Mouse (Mus musculus) T-helper 17 cell (primary cell): ENCODE data around the gene Slc38a9.

Experiments
- in situ Hi-C, 2 experiments: fragments of 300-600 bp; cut with MboI, MseI; formaldehyde crosslinking; loops; 1 replicate in 1 of 2; 2 replicates in 1 of 2; pipeline ENCODE4 v1.15.1; 2025; ENCODE audit warnings: high pct_unique_total_duplicates in 2 of 2

Slc38a9 gene

DNA sequence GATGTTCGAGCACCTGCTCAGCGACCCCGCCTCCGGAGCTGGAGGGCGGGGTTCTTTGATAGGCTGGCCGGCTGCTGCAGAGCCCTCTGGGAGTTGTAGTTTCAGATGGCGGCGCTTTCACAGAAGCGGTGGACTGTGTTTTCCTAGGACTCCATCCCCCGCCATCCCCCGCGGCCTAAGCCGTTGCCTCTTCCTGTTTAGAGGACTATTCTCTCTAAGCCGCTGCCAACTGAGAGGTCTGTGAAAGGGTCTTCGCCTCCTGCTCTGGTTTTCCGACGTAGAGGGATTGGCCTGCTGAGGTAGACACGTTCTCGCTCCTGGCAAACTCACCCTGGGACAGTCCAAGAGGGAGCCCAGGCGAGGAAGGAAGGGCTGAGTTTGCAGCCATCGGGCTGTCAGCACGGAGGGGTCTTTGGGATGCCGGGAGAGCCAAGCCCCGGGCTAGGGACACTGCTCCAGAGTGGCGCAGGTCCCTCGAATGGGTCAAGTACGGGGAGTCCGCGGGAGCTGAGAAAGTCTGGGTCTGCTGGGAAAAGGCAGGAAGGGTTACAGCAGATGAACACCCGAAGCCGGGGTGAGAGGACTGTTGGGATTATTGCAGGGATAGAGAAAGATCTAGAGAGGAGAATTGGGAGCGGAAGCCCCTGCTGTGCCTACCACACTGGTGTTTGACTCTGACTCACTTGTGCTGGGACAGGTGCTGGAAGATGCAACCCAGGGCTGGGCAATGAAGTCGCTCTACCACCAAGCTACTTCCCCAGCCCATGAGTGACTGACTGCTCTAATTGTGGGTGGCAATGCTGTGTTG is at the start of gene Slc38a9:
TSS of gene Slc38a9 (plus strand) at position 178 of the 808 bp plus-strand sequence.
- in situ Hi-C loops: no loop called here

DNA sequence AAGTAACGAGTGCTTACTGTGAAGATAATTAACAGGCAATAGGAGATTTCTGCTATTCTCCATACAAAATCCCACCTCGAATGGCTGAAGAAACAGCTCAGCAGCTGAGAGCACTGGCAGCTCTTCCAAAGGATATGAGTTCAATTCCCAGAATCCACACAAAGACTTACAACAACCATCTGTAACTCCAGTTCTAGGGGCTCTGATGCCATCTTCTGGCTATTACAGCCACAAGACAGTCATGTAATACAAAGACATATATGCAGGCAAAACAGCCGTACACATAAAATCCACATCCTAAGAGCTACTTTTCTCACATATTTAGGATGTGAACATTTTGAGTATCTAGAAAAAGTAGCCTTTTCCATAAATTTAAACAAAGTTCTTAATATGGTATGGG is 39.0 kb upstream of the Slc38a9 start:
- in situ Hi-C loops: no loop called here

DNA sequence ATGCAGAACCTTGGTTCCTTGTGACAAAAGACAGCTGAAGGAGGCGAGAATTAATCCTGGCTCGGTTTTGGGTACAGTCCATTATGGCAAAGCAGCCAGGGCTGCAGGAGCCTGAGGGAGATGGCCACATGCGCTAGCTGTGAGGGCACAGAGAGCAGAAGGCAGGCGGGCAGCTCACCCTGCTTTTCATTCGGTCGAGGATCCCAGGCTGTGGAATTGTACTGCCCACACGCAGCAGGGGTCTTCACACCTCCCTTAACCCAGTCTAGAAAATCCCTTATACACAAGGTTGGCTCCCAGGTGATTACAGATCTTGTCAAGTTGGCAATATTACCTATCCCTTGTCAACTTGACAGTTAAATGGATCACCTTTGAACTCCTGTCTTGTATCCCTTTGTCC is 36.9 kb upstream of the Slc38a9 start:
- in situ Hi-C loops: no loop called here

GRCm38 (mm10) chr13:112624622-112625021 is 35.9 kb upstream of the Slc38a9 start:
- in situ Hi-C loops: no loop called here

- in situ Hi-C loops: no loop called here
Observed at GRCm38 (mm10) chr13:112625566-112625965, 35.0 kb upstream of the Slc38a9 start.

DNA sequence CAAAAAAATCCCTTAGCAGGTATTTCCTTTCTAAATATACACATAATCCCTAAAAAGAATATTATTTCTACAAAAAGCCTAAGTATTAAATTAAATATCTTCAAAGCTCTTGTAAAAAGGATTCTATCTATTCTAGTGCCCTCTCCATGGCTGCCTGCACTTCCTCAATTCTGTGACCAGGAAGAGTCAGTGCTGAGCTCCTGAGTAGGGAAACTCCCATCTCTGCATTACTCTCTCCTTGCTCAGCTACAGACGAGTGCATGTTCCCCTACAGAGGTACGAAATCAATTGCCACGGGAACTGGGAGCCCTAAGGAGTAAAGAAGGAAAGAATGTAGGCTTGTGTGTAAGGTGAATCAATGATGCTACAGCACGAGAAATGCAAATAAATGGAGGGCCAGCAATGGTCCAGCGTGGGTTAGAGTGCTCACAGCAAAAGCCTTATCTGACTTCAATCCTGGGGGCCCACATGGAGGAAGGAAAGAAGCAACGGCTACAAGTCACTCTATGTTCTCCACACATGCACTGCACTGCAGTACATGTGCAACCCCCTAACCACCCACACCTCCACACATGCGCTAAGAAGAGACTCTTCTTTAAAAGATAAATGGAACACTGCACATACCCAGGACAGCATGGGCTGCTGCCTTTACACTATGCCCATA is 25.2 kb upstream of the Slc38a9 start:
- in situ Hi-C loops: no loop called here

- in situ Hi-C loops: no loop called here
Observed at GRCm38 (mm10) chr13:112636498-112636897, 24.1 kb upstream of the Slc38a9 start.

DNA sequence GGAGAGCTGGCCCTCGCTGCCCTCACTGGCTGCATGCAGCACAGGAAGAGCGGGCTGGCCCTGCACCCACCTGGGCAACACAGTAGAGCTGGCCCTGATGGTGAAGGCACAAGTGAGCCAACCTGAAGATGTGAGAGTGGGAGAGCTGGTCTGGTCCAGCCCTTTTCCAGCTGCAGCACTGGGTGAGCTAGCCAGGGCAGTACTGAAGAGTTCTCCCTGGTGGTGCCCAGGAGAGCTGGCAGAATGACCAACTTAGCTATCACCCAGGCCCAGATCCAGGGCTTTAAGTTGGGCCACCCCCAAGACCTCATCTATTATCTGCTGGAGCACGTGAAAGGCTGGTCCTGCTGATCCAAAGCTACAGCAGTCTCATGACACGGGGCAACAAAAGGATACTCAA is 21.4 kb upstream of the Slc38a9 start:
- in situ Hi-C loops: no loop called here

- in situ Hi-C loops: no loop called here
Observed at GRCm38 (mm10) chr13:112642897-112643296, 17.7 kb upstream of the Slc38a9 start.

- in situ Hi-C loops: no loop called here
Observed at GRCm38 (mm10) chr13:112644996-112645395, 15.6 kb upstream of the Slc38a9 start.

DNA sequence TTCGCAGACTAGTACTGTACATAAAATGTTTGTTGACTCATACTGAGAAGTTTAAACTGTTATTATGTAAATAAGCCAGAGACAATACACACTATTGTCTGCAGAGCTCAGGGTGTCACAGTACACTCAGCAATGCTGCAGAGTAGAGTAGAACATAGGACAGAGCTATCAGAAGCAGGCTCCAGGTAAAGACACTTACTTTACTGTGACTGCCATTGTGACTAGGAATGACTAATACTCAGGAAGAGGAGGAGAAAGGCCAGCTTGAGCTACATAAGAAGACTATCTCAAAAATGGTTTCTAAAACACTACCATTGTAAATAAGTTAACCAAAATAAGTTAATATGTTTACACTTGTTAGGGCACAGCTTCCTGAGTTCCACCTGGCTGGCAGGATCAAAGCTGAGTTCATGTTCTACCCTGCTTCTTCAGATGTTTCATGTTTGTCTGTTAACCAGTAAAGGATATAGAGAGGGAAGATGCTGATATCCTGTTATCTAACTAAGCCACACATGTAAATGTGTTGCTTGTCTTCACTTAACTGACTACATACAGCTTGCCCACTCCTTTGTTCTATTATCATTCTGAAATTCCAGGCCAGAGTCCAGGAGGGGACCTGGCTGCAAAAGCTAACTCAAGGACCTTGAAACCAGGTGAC is 14.9 kb upstream of the Slc38a9 start:
- in situ Hi-C loops: no loop called here

DNA sequence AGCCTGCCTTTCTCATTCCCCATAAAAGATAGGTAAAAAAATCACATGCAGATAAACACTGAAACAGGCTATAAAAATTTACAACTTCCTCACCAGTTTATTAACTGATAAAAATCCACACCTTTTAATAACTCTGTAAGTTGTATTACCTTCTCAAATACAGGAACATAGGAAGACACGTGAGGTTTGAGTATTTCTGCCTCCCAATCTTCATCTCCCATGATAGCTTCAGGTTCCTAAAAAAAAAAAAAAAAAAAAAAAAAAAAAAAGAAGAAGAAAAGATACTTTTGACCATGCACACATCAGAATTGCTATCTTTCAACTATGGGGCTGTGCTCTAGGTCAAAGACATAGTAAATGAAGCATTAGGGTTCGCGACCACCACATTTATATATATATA is 9.4 kb upstream of the Slc38a9 start:
- in situ Hi-C loops: no loop called here

DNA sequence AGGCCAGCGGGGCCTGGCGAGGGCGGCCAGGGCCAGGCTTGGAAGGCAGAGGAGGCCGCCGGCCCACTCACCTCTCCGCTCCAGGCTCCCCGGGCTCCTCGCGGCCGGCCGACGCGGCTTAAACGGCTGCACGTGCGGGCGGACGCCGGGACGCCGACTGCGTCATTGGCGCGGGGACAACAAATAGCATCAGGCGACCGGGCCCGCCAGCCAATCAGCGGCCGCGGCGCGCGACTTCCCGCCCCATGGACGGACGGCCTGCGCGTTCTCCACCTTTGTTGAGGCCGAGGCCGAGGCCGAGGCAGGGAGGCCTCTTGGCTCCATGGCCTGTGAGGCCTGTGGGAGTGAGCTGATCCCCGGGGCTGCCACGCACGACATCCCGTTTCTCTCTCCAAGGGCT is 8.3 kb upstream of the Slc38a9 start, which contains the start of gene Ddx4:
TSS of gene Ddx4 (minus strand) at position 271 of the 400 bp plus-strand sequence.
- in situ Hi-C loops: no loop called here

DNA sequence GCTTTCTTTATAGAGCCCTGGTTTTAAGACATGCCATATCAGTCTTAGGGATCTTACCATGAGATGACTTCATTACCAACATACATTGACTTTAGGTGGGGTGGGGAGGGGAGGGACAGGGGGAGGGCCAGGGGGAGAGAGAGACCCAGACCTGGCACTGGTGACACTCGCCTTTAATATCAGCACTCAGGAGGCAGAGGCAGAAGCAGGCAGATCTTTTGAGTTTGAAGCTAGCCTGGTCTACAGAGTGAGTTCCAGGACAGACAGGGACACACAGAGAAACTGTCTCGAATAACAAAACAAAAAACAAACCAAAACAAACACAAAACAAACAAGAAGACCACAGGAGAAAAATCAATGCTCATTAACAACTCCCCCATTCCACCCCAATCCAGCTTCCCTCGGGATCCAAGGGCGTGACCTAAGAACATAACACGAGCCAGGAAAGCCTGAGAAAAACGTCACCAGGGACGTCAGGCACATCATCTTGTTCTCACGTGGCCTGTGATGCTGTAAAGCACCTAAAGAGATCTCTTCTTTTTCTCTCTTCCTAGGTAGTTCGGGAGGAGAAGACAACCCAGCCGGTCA is 471 bp upstream of the Slc38a9 start:
- in situ Hi-C loops: no loop called here

DNA sequence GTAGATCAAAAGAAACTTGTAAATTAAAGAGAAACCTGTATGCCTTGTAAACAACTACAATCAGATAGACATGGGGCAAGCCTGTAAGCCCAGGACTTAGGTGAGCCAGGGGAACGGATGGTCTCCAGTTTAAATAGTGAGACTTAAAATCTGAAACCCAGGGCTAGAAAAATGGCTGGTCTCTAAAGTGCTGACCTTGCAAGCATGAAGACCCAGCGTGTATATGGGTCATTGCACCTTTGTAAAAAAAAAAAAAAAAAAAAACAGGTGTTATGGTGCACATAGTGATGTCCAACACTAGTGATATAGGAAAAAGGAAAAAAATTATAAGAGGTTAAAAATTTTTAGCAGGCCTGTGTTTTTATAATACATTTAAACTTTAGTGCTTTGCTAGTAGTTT is 1.1 kb downstream of the Slc38a9 start:
- in situ Hi-C loops: no loop called here

DNA sequence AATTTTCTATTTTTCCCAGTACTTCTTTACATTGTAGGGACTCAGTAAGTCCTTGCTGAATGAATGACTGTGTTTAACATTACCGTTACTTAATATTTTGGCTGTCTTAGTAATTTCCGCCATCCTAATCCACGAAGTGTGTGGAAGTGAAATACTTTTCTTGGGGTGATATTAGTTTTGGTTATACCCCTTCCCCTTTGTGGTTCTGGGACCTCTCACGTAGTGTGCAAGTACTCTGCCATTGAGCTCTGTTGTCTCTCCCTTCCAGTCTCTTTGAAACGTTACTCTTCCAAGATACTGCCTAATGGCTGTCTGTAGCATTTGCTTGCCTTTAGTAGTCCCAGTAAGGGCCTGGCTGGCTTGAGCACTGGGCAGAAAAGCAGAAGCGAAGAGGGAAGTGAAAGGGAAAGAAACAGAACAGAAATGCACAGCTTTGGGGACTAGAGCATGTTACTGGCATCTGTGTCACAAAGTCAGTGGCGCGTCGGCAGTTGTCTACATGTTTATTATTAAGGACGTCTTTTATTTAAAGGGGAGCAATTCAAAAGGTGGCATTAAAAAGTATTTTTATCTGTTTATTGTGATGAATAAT is 6.0 kb downstream of the Slc38a9 start:
- in situ Hi-C loops: no loop called here

GRCm38 (mm10) chr13:112667215-112667614 is 6.7 kb downstream of the Slc38a9 start:
- in situ Hi-C loops: no loop called here

DNA sequence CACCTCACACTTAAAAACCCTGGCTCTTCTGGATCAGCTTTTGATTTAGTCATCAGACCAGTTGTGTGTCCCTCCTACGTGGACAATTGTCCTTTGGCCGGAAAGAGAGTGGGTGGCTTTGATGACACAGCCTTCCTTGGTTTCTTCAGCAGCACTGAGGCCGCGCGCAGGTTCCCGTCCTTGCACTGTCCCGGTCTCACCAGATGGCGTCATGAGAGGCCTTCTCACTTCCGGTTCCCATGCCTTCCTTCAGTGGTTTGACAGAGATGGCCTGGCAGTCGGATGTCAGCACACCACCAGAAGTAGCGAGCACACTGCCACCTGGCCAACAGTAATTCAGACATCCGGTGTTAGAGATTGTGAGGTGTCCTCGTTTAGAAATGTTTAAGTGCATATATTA is 11.2 kb downstream of the Slc38a9 start:
- in situ Hi-C loops: loop anchor here (10.0 kb wide), 3 partner anchors 193 to 233 kb away; no protein-coding TSS in a partner anchor

DNA sequence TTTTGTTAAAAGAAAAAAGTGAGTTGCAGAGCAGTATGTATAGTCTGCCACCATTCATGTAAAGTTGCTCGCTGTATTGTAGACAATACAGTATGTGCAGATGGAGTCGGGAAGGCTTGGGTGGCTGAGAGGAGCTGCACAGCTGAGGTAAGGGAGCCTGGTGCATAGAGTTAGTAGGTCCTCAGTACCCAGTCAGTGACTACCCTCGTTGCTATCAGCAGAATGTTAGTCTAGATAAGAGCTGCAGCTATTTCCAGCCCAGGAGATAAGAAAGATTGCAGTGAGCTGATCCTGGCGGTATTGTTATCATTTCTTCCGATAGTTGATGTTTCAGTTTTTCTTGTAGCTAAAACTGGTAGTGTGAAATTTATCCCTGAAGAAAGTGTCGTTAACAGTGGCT is 12.2 kb downstream of the Slc38a9 start:
- in situ Hi-C loops: loop anchor here (10.0 kb wide), 3 partner anchors 192 to 232 kb away; no protein-coding TSS in a partner anchor

- in situ Hi-C loops: loop anchor here (10.0 kb wide), 3 partner anchors 191 to 231 kb away; no protein-coding TSS in a partner anchor
Observed at GRCm38 (mm10) chr13:112673899-112674447, 13.4 kb downstream of the Slc38a9 start.

DNA sequence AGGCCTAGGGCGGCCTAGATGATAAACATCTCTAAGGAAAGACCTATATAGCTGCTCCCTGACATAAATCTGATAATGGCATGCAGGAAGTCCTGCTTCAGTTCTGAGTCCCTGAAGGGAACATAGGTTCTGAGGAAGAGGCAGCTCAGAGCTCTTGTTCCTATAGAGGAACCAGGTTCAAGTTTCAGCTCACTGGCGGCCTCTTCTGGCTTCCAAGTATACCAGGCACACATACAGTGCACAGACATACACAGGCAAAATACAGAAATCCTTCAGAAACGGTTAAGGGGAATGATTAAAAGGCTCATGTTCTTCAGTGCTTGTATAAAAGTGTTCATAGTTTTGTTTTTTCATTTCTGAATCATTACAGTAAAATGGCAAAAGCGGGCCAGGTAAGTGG is 17.6 kb downstream of the Slc38a9 start:
- in situ Hi-C loops: loop anchor here (10.0 kb wide), 3 partner anchors 187 to 227 kb away; no protein-coding TSS in a partner anchor
